Mouse (Mus musculus): Measurements from ENCODE around the gene Lrrc41.

DNA sequence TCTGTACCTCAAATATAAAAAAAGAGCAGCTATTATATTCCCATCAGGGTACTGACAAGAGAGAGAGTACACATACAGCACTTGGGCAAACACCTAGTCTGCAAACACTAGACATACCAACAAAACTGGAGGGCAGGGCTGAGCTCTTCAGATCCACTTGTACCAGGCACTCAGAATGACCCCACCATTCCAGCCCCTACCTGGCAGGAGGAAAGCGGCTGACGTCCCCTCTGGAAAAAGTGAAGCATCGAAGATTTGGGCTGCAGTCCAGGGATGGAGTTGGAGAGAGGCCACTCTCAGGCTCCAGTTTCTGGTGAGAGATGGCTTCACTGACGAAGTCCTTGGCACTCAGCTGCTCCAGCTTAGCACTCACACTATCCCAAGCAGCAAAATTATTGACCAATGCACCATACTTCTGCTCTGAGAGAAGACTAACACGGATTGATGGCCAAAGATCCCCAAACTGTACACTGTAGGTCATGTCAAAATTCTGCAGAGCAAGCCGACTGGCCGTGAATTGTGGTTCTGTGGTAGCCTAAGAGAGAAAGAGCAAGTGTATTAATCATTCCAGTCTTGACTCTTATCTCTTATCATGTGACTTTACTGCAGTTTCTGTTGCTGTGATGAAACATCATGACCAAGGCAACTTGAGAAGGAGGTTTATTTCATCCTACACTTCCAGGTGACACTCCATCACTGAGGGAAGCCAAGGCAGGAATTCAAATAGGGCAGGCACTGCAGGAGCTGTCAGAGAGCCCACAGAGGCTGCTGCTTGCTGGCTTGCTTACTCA is 26.7 kb upstream of the Lrrc41 start:
- TF ChIP-seq CTCF (IDR thresholded peaks at IDR 0.05; ENCODE audit: borderline replicate concordance, insufficient read depth, low read length) (no peak), POLR2A (IDR thresholded peaks at IDR 0.05; ENCODE audit: low read depth, low read length) (no peak)

Data from embryonic fibroblast, embryonic 13.5 days (primary cell).